Mouse (Mus musculus): Measurements from ENCODE around the gene Fgd5. TPM values are rescaled to one million over a fixed set of nuclear protein-coding genes. Genes with fewer than 3 reads are reported as not detected.

The Fgd5 gene
- polyA plus RNA-seq, 1 experiment from 2014 or later: 18.9 TPM

DNA sequence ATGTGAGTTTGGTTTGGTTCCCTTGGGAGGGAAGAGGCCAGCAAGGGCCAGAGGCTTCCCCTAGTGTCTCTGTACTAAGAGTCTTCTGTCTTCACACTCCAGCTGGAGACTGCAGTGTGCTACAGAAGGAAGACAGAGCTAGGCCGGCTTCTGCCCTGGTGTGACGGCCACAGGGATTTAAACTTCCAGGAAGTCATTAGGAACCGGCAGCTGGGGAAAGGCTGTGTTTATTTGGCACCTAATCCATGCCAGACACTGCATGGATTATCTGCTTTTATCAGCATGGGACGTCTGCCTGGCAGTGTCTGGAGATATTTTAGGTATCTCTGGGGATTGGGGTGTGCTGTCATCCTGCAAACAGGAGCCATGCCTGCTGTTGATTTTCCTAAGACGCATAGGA lies 57.7 kb downstream of the Fgd5 start:
- 68% methylated on average over 5 of the region's 5 CpGs for WGBS
- Histone ChIP-seq H3K27me3 (no peaks in the 10 kb centered on the region), H3K4me1 (replicated peaks) (peaks cover 5% of the 10 kb centered on the region; the same call in 1 of the 2 replicates), H3K4me2 (no peak overlapping the region), H3K9me3 (no peaks in the 10 kb centered on the region), H3K4me3 (no peak overlapping the region), H3K9ac (no peak overlapping the region), H3K36me3 (0 out of 2 replicates have a peak, but pooled peaks cover 4% of the 10 kb centered on the region), H3K27ac (no peak overlapping the region)
- ATAC-seq (ENCODE audit: low FRiP score): no peak

DNA sequence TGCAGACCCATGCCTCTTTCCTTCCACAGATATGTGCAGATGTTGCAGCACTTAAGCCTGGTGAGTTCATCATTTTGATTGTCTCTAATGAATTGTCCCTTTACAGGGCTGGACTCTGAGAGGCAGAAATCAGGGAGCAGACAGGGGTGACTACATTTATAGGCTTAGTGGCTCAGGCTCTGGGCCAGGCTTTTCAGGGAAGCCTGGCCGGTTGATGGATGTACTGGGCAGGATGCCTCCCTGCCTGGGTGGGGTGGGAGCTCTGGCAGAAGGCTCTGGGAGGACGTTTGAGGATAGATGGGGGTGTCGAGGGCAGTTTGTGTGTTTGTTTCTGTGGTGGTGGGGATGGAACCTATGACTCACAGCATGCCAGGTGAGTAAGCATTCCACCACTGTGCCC lies 59.5 kb downstream of the Fgd5 start:
- no peak overlapping the region for H3K27ac ChIP-seq
- no peak overlapping the region for H3K4me2 ChIP-seq
- H3K4me1 ChIP-seq (replicated peaks): peaks cover 5% of the 10 kb centered on the region; the same call in 1 of the 2 replicates
- H3K9ac ChIP-seq: no peak overlapping the region
- no peaks in the 10 kb centered on the region for H3K27me3 ChIP-seq
- WGBS: 78% methylated on average over 3 of the region's 3 CpGs
- H3K9me3 ChIP-seq: no peaks in the 10 kb centered on the region
- H3K4me3 ChIP-seq: no peak overlapping the region
- no peak for ATAC-seq (ENCODE audit: low FRiP score)
- 0 out of 2 replicates have a peak, but pooled peaks cover 4% of the 10 kb centered on the region for H3K36me3 ChIP-seq

- no peak for ATAC-seq (ENCODE audit: low FRiP score)
- Histone ChIP-seq H3K36me3 (0 out of 2 replicates have a peak, but pooled peaks cover 4% of the 10 kb centered on the region), H3K4me3 (no peak overlapping the region), H3K9ac (no peak overlapping the region), H3K9me3 (no peaks in the 10 kb centered on the region), H3K27ac (no peak overlapping the region), H3K4me1 (replicated peaks) (no peaks in the 10 kb centered on the region), H3K4me2 (no peak overlapping the region), H3K27me3 (no peaks in the 10 kb centered on the region)
- 85% methylated on average over 5 of the region's 5 CpGs for WGBS
Measured at GRCm38 (mm10) chr6:92041271-92041670, 62.6 kb downstream of the Fgd5 start.

DNA sequence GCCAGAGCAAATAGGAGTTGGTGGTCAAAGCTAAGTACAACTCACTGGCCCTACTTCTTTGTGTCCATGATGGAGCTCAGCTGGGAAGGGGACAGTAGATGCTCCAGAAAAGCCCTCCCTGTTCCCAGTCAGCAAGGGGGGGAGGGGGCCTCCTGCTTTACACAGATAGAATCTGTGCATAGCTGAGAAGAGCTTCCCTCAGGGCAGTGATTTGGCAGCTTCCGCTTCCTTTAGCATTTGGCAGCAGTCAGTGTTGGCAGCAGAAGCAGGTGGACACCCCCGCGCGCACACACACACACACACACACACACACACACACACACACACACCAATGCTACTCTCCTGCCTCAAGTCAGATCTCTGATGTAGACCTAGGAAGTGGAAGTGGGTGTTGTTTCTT lies 63.4 kb downstream of the Fgd5 start:
- H3K4me1 ChIP-seq (replicated peaks): no peaks in the 10 kb centered on the region
- H3K27ac ChIP-seq: no peak overlapping the region
- no peak for ATAC-seq (ENCODE audit: low FRiP score)
- H3K27me3 ChIP-seq: no peaks in the 10 kb centered on the region
- H3K9ac ChIP-seq: no peak overlapping the region
- WGBS: 85% methylated on average over 4 of the region's 4 CpGs
- 0 out of 2 replicates have a peak, but pooled peaks cover 4% of the 10 kb centered on the region for H3K36me3 ChIP-seq
- no peak overlapping the region for H3K4me2 ChIP-seq
- H3K4me3 ChIP-seq: no peak overlapping the region
- H3K9me3 ChIP-seq: no peaks in the 10 kb centered on the region

- Histone ChIP-seq H3K4me1 (replicated peaks) (no peaks in the 10 kb centered on the region), H3K4me3 (no peak overlapping the region), H3K4me2 (no peak overlapping the region), H3K27ac (no peak overlapping the region), H3K9me3 (no peaks in the 10 kb centered on the region), H3K36me3 (0 out of 2 replicates have a peak, but pooled peaks cover 4% of the 10 kb centered on the region), H3K27me3 (no peaks in the 10 kb centered on the region), H3K9ac (no peak overlapping the region)
- ATAC-seq (ENCODE audit: low FRiP score): no peak
- 85% methylated on average over 1 of the region's 1 CpGs for WGBS
Measured at GRCm38 (mm10) chr6:92042850-92043249, 64.2 kb downstream of the Fgd5 start.

GRCm38 (mm10) chr6:92057768-92058167 lies 79.1 kb downstream of the Fgd5 start:
- H3K9me3 ChIP-seq: no peaks in the 10 kb centered on the region
- H3K4me2 ChIP-seq: no peak overlapping the region
- 54% methylated on average over 2 of the region's 2 CpGs for WGBS
- no peak overlapping the region for H3K4me3 ChIP-seq
- ATAC-seq (ENCODE audit: low FRiP score): no peak
- H3K27ac ChIP-seq: no peak overlapping the region
- H3K27me3 ChIP-seq: no peaks in the 10 kb centered on the region
- H3K4me1 ChIP-seq (replicated peaks): peaks cover 9% of the 10 kb centered on the region
- H3K36me3 ChIP-seq: peaks cover 10% of the 10 kb centered on the region; the same call in 1 of the 2 replicates
- H3K9ac ChIP-seq: no peak overlapping the region

GRCm38 (mm10) chr6:92061725-92062124 lies 83.0 kb downstream of the Fgd5 start:
- no peak for ATAC-seq (ENCODE audit: low FRiP score)
- no peak overlapping the region for H3K27ac ChIP-seq
- 50% methylated on average over 5 of the region's 5 CpGs for WGBS

GRCm38 (mm10) chr6:92063452-92063851 lies 84.8 kb downstream of the Fgd5 start:
- H3K27me3 ChIP-seq: no peaks in the 10 kb centered on the region
- H3K4me3 ChIP-seq: no peak overlapping the region
- no peaks in the 10 kb centered on the region; the same call in 1 of the 2 replicates for H3K36me3 ChIP-seq
- no peak overlapping the region for H3K9ac ChIP-seq
- peaks cover 20% of the 10 kb centered on the region for H3K4me1 ChIP-seq (replicated peaks)
- H3K27ac ChIP-seq: 0 out of 2 replicates have a peak overlapping the region, but pooled peaks have one; percentile 23
- WGBS: 80% methylated on average over 2 of the region's 2 CpGs
- no peak for ATAC-seq (ENCODE audit: low FRiP score)
- no peak overlapping the region for H3K4me2 ChIP-seq
- no peaks in the 10 kb centered on the region for H3K9me3 ChIP-seq

More at GRCm38 (mm10) chr6:92061725-92062124, 83.0 kb downstream of the Fgd5 start:
- H3K4me1 ChIP-seq (replicated peaks): peaks cover 17% of the 10 kb centered on the region
- H3K4me2 ChIP-seq: no peak overlapping the region
- H3K27me3 ChIP-seq: no peaks in the 10 kb centered on the region
- H3K36me3 ChIP-seq: no peaks in the 10 kb centered on the region
- no peak overlapping the region for H3K9ac ChIP-seq
- no peaks in the 10 kb centered on the region for H3K9me3 ChIP-seq
- no peak overlapping the region for H3K4me3 ChIP-seq

DNA sequence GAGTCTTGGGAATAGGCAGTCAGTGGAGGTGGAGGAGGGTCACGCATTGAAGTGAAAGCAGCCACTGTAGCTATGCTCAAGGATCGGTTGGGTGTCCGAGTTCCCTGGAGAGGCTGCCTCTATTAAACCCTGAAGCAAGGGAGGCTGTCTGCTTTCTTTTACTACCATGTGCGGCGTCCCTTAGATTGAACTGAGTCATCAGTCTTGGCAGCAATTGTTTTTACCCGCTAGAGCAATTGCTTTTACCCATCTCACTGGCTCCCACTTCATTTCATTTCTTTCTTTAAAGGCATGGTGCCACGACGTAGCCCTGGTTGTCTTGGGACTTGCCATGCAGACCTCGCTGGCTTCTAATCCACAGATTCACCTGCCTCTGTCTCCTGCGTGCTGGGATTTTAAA lies 85.4 kb downstream of the Fgd5 start:
- Histone ChIP-seq H3K9me3 (no peaks in the 10 kb centered on the region), H3K4me1 (replicated peaks) (peaks cover 20% of the 10 kb centered on the region), H3K36me3 (no peaks in the 10 kb centered on the region; the same call in 1 of the 2 replicates), H3K27me3 (no peaks in the 10 kb centered on the region), H3K9ac (0 out of 2 replicates have a peak overlapping the region, but pooled peaks have one; percentile 16), H3K4me3 (no peak overlapping the region), H3K27ac (no peak overlapping the region), H3K4me2 (no peak overlapping the region)
- no peak for ATAC-seq (ENCODE audit: low FRiP score)
- 60% methylated on average over 10 of the region's 10 CpGs for WGBS

- no peaks in the 10 kb centered on the region for H3K27me3 ChIP-seq
- H3K9me3 ChIP-seq: no peaks in the 10 kb centered on the region
- H3K4me1 ChIP-seq (replicated peaks): peaks cover 20% of the 10 kb centered on the region
- H3K4me3 ChIP-seq: no peak overlapping the region
- H3K36me3 ChIP-seq: no peaks in the 10 kb centered on the region; the same call in 1 of the 2 replicates
- ATAC-seq (ENCODE audit: low FRiP score): no peak
- no peak overlapping the region for H3K4me2 ChIP-seq
- H3K9ac ChIP-seq: no peak overlapping the region
- WGBS: 53% methylated on average over 12 of the region's 12 CpGs
- H3K27ac ChIP-seq: no peak overlapping the region
Measured at GRCm38 (mm10) chr6:92065721-92066496, 87.2 kb downstream of the Fgd5 start.

DNA sequence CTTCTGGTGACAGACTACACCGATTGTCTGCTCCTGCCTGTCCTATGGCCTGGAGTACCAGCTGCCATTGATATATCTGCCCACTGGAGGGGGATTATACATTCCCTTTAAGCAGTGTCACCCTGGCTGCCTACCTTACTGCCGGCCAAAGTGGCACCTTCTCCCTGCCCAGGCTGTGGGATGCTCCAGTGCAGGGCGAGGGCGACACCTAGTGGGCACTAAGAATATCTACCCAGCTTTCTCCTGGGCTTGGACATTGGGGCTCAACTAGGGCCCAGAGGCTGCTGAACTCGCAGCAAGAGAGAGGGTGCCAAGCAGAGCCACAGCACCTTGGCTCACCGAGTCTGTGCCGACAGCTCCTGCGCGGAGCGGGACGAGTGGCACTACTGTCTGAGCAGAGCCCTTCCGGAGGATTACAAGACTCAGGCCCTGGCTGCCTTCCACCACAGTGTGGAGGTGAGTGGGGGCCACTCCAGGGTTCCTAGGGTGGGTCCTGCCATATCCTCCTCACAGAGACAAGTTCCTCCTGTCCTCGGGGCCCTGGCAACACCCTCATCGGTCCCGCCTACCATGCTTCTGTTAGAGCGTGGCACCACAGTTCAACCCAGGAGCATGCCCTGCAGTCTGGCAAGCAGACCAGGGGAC lies 88.6 kb downstream of the Fgd5 start:
- WGBS: 36% methylated on average over 16 of the region's 16 CpGs
- Histone ChIP-seq H3K36me3 (peaks cover 5% of the 10 kb centered on the region; the same call in 1 of the 2 replicates), H3K4me3 (no peak overlapping the region), H3K27ac (no peak overlapping the region), H3K9me3 (no peaks in the 10 kb centered on the region), H3K9ac (no peak overlapping the region), H3K27me3 (no peaks in the 10 kb centered on the region), H3K4me2 (no peak overlapping the region), H3K4me1 (replicated peaks) (peaks cover 13% of the 10 kb centered on the region)
- peak; percentile 90 for ATAC-seq (ENCODE audit: low FRiP score)

DNA sequence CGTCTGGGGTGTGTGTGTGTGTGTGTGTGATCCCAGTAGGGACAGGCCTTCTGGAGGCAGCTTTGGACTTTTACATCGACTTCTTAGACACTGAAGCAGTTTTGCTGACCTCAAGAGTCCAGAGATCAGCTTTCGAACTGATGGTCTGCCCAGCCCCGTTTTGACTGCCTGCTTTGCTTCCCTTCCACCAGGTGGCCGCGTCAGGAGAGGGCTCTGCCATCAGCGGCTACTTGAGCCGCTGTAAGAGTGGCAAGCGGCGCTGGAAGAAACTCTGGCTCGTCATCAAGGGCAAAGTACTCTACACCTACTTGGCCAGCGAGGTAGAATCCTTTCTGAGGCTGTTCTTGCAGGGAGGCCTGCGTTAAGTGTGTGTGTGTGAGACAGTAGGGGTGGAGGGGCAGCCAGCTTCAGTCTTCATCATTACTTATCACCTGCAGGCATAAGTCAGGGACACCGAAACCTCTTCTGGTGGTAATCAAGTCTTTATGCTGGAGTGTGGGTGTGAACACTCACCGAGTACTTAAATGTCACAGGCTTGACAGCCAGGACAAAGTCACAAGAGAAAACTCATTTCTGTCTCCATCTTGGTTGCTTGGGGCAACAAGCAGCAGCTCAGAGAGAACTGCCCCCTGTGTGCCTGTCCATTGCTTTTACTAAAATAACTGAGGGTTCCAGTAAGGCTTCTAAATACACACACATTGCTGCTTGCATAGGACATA lies 92.6 kb downstream of the Fgd5 start:
- no peak overlapping the region for H3K9ac ChIP-seq
- H3K4me2 ChIP-seq: no peak overlapping the region
- H3K36me3 ChIP-seq: peaks cover 7% of the 10 kb centered on the region; the same call in 1 of the 2 replicates
- H3K4me3 ChIP-seq: no peak overlapping the region
- ATAC-seq (ENCODE audit: low FRiP score): no peak
- H3K4me1 ChIP-seq (replicated peaks): 0 out of 2 replicates have a peak, but pooled peaks cover 3% of the 10 kb centered on the region
- no peaks in the 10 kb centered on the region for H3K27me3 ChIP-seq
- WGBS: 56% methylated on average over 15 of the region's 15 CpGs
- no peaks in the 10 kb centered on the region for H3K9me3 ChIP-seq
- H3K27ac ChIP-seq: no peak overlapping the region

All from hindbrain, embryonic 13.5 days (tissue).